Mouse (Mus musculus) lung, embryonic 16.5 days (tissue): Measurements from ENCODE around the gene Cacng1. TPM values are rescaled to one million over a fixed set of nuclear protein-coding genes. Genes with fewer than 3 reads are reported as not detected.

ENCODE experiments used
- ATAC-seq: fragments of 200-750 bp; cut with Nextera tagmentation; 2 replicates; pipeline ENCODE4 v1.8.0; 2017; ENCODE audit warnings: low read depth, mild to moderate bottlenecking, moderate library complexity
- H3K27ac ChIP-seq: fragments of 300-500 bp; sonication (generic); 2 replicates; pipeline ENCODE4 v1.5.1; 2014; ENCODE audit warnings: mild to moderate bottlenecking, control low read depth, low read length
- H3K27me3 ChIP-seq: fragments of 300-500 bp; sonication (generic); 2 replicates; pipeline ENCODE4 v1.6.1; 2014; ENCODE audit warnings: low read depth, low read length, mixed read lengths; ENCODE audit not compliant: control insufficient read depth, insufficient read depth
- H3K36me3 ChIP-seq: fragments of 300-500 bp; sonication (generic); 2 replicates; pipeline ENCODE4 v1.6.1; 2014; ENCODE audit warnings: low read length; ENCODE audit not compliant: control insufficient read depth, insufficient read depth
- H3K4me1 ChIP-seq: fragments of 300-500 bp; sonication (generic); replicated peaks from 2 replicates; pipeline ENCODE4 v1.6.1; 2014; ENCODE audit warnings: low read length, mixed read lengths; ENCODE audit not compliant: control insufficient read depth, insufficient read depth
- H3K4me2 ChIP-seq: fragments of 300-500 bp; sonication (generic); 2 replicates; pipeline ENCODE4 v1.6.1; 2014; ENCODE audit warnings: low read depth, low read length, control low read depth
- H3K4me3 ChIP-seq: fragments of 300-500 bp; sonication (generic); 2 replicates; pipeline ENCODE4 v1.5.1; 2014; ENCODE audit warnings: mild to moderate bottlenecking, low read length, control low read depth
- H3K9ac ChIP-seq: fragments of 300-500 bp; sonication (generic); 2 replicates; pipeline ENCODE4 v1.6.1; 2014; ENCODE audit warnings: low read length, control low read depth
- H3K9me3 ChIP-seq: fragments of 300-500 bp; sonication (generic); 2 replicates; pipeline ENCODE4 v1.6.1; 2016; ENCODE audit warnings: low read length; ENCODE audit not compliant: control insufficient read depth
- WGBS: fragments of 180-500 bp; shearing (Covaris S2); extraction: QIAGEN DNeasy Blood & Tissue Kit; methylation state at CpG from one replicate; pipeline ENCODE4 v1.1.7; 2014; 5-methylcytosine and 5-hydroxymethylcytosine counted together
- polyA plus RNA-seq: library from polyadenylated mRNA; unstranded; fragments of >200 nt; fragmentation: Nextera tagmentation; extraction: Ambion mirVana; gene quantifications from 2 replicates; pipeline ENCODE4 v1.2.1, GENCODE M21; 2015

Cacng1 gene
- polyA plus RNA-seq, 1 experiment from 2014 or later = 1.0 TPM

- Histone ChIP-seq H3K9me3 (no peaks in the 10 kb centered on the region), H3K4me1 (no peaks in the 10 kb centered on the region), H3K27ac (no peak overlapping the region), H3K4me2 (no peak overlapping the region), H3K4me3 (no peak overlapping the region), H3K36me3 (peaks cover 37% of the 10 kb centered on the region), H3K9ac (no peak overlapping the region), H3K27me3 (no peaks in the 10 kb centered on the region)
- ATAC-seq = no peak
- WGBS = 70% methylated on average over 5 of the region's 5 CpGs
These were observed 42.3 kb downstream of the Cacng1 start for GRCm38 (mm10) chr11:107674006-107674405.

- Histone ChIP-seq H3K27me3 (no peaks in the 10 kb centered on the region), H3K4me1 (no peaks in the 10 kb centered on the region), H3K4me3 (no peak overlapping the region), H3K27ac (no peak overlapping the region), H3K36me3 (peaks cover 45% of the 10 kb centered on the region), H3K4me2 (no peak overlapping the region), H3K9ac (no peak overlapping the region), H3K9me3 (no peaks in the 10 kb centered on the region)
- 66% methylated on average over 4 of the region's 4 CpGs for WGBS
- no peak for ATAC-seq
These were observed 47.3 kb downstream of the Cacng1 start for GRCm38 (mm10) chr11:107668977-107669376.

GRCm38 (mm10) chr11:107668223-107668622 lies 48.1 kb downstream of the Cacng1 start:
- Histone ChIP-seq H3K27me3 (no peaks in the 10 kb centered on the region), H3K4me2 (no peak overlapping the region), H3K4me1 (no peaks in the 10 kb centered on the region), H3K4me3 (no peak overlapping the region), H3K9ac (no peak overlapping the region), H3K27ac (no peak overlapping the region), H3K36me3 (peaks cover 47% of the 10 kb centered on the region), H3K9me3 (no peaks in the 10 kb centered on the region)
- 68% methylated on average over 6 of the region's 6 CpGs for whole genome bisulfite sequencing
- ATAC-seq = no peak

GRCm38 (mm10) chr11:107667542-107667941 lies 48.8 kb downstream of the Cacng1 start:
- Histone ChIP-seq H3K27me3 (no peaks in the 10 kb centered on the region), H3K4me2 (no peak overlapping the region), H3K27ac (no peak overlapping the region), H3K4me3 (no peak overlapping the region), H3K9me3 (no peaks in the 10 kb centered on the region), H3K9ac (no peak overlapping the region), H3K36me3 (peaks cover 46% of the 10 kb centered on the region), H3K4me1 (no peaks in the 10 kb centered on the region)
- ATAC-seq = no peak; the same call in 1 of the 2 replicates
- WGBS = 50% methylated on average over 2 of the region's 2 CpGs

GRCm38 (mm10) chr11:107662666-107663065 lies 53.7 kb downstream of the Cacng1 start:
- Histone ChIP-seq H3K4me3 (no peak overlapping the region), H3K27me3 (no peaks in the 10 kb centered on the region), H3K36me3 (peaks cover 18% of the 10 kb centered on the region), H3K27ac (no peak overlapping the region), H3K4me2 (no peak overlapping the region), H3K9ac (no peak overlapping the region), H3K4me1 (no peaks in the 10 kb centered on the region), H3K9me3 (no peaks in the 10 kb centered on the region)
- 89% methylated on average over 5 of the region's 5 CpGs for WGBS
- no peak for ATAC-seq

- no peaks in the 10 kb centered on the region for H3K27me3 ChIP-seq
- H3K9me3 ChIP-seq = no peaks in the 10 kb centered on the region
- H3K36me3 ChIP-seq = peaks cover 13% of the 10 kb centered on the region
- ATAC-seq = no peak
- no peak overlapping the region for H3K9ac ChIP-seq
- no peak overlapping the region for H3K27ac ChIP-seq
- WGBS = 88% methylated on average over 4 of the region's 4 CpGs
- no peaks in the 10 kb centered on the region for H3K4me1 ChIP-seq
- H3K4me2 ChIP-seq = no peak overlapping the region
- no peak overlapping the region for H3K4me3 ChIP-seq
These were observed 55.9 kb downstream of the Cacng1 start for GRCm38 (mm10) chr11:107660452-107660851.

GRCm38 (mm10) chr11:107657117-107657516 lies 59.2 kb downstream of the Cacng1 start:
- no peak for ATAC-seq
- no peak overlapping the region for H3K4me3 ChIP-seq
- no peak overlapping the region for H3K4me2 ChIP-seq
- WGBS = 82% methylated on average over 5 of the region's 5 CpGs
- H3K9ac ChIP-seq = no peak overlapping the region
- H3K27ac ChIP-seq = no peak overlapping the region
- H3K27me3 ChIP-seq = no peaks in the 10 kb centered on the region
- no peaks in the 10 kb centered on the region for H3K36me3 ChIP-seq
- H3K4me1 ChIP-seq = no peaks in the 10 kb centered on the region
- no peaks in the 10 kb centered on the region for H3K9me3 ChIP-seq

GRCm38 (mm10) chr11:107655538-107655937 lies 60.8 kb downstream of the Cacng1 start:
- no peaks in the 10 kb centered on the region for H3K9me3 ChIP-seq
- no peak overlapping the region for H3K27ac ChIP-seq
- no peaks in the 10 kb centered on the region; the same call in 1 of the 2 replicates for H3K36me3 ChIP-seq
- H3K4me1 ChIP-seq = peaks cover 11% of the 10 kb centered on the region; the same call in 1 of the 2 replicates
- no peak overlapping the region for H3K4me2 ChIP-seq
- H3K27me3 ChIP-seq = no peaks in the 10 kb centered on the region
- H3K9ac ChIP-seq = no peak overlapping the region
- ATAC-seq = no peak
- 87% methylated on average over 4 of the region's 4 CpGs for WGBS
- no peak overlapping the region for H3K4me3 ChIP-seq
